Mouse (Mus musculus): Measurements from ENCODE around the gene Olfr721-ps1. TPM values are rescaled to one million over a fixed set of nuclear protein-coding genes. Genes with fewer than 3 reads are reported as not detected.

Olfr721-ps1 gene
- total RNA-seq (2021) = not detected
- long read RNA-seq, experiment 1 = 0 reads
- long read RNA-seq, experiment 2 = 0 reads

DNA sequence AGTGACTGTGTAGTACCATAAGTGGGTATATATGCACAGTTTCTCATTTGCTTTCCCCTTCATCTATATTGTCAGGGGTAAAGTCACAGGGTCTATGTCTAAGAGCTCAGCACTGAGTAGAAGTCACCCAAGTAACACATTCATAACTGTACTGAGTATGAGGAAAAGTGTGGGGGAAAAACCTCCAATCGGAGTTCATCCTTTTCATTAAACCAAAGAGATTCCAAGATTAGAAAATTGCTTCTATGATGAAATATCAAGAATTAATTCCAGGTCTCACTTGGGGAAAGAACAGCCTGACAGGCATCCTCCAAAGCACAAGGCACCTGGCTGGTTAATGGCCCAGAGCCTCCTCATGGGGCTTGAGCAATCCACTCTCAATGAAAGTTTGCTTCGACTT lies at the start of gene Olfr721-ps1:
TSS of gene Olfr721-ps1 (plus strand) at position 301 of the 400 bp plus-strand sequence.
- DNase-seq (ENCODE audit: low spot score in 2 of 2) = no peak

DNA sequence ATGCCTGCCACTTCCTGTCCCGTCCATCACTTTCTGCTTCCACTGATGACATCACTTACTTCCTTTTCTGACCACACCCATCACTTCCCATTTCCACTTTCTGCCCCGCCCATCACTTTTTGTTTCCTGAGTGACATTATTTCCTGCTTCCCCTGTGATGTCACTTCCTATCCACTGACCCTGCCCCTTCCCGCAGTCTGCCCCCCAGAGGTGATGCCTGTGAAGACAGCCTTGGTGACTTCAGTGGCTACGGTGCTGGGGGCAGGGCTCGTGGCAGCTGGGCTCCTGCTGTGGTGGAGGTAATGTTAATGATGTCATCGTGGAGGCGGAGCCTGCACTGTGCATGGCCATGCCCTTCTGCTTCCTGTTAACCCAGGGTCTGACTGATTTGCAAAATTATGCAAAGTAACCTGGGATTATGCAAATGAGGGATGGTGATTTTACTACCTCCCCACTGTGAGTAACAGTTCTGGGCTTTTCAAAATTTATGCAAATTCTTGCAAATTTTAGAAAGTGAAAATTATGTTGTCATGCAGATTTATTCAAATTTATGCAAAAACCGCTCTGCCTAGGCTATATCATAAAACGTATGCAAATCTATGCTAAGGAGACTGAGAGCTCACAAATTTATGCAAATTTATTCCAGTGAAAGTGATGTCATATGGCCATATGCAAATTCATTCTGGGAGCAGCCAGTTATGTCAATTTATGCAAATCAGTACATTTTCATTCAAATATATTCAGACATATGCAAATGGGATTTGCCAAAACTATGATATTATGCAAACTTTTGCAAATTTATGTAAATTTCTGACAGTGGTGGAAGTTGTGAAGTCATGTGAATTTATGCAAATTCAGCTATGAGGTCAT lies 49.1 kb upstream of the Olfr721-ps1 start:
- no peak for DNase-seq (ENCODE audit: low spot score in 2 of 2)

DNA sequence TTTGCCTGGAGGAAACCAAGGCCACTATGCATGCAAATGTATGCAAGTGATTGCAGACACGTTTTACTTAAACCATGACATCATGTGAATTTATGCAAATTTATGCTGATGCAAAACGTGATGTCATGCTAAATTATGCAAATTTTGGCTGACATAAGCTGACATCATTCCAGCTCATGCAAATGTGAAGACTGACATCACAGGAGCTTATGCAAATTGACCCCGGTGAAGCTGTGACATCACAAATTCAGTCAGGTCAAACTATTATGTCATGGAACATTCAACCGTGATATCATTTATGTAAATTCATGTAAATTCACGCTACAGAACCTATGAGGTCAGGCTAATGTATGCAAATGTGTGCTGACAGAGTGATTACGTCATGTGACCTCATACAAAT lies 48.5 kb upstream of the Olfr721-ps1 start:
- no peak for DNase-seq (ENCODE audit: low spot score in 2 of 2)

DNA sequence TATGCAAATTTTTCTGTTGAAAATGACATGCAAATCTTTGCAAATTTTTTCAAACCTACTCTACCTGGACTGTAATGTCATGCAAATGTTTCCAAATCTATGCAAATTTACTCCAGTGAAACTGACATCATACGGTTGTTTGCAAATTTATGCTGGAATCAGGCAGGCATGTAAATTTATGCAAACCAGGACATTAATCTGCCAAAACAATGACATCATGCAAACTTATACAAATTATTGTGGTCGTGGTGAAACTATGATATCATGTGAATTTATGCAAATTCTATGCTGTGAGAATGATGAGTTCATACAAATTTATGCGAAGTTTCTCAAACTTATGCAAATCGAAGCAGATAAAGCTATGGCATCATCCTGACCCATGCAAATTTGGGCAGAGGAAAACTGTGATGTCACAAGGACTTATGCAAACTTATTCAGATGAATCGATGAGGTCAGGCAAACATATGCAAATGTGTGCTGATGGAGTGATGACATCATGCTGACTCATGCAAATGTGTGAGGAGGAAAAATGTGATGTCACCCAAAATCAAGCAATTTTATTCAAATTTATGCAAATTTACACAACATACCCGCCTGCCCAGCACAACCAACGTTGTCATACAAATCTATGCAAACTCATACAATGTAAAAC lies 47.9 kb upstream of the Olfr721-ps1 start:
- DNase-seq (ENCODE audit: low spot score in 2 of 2) = no peak

DNA sequence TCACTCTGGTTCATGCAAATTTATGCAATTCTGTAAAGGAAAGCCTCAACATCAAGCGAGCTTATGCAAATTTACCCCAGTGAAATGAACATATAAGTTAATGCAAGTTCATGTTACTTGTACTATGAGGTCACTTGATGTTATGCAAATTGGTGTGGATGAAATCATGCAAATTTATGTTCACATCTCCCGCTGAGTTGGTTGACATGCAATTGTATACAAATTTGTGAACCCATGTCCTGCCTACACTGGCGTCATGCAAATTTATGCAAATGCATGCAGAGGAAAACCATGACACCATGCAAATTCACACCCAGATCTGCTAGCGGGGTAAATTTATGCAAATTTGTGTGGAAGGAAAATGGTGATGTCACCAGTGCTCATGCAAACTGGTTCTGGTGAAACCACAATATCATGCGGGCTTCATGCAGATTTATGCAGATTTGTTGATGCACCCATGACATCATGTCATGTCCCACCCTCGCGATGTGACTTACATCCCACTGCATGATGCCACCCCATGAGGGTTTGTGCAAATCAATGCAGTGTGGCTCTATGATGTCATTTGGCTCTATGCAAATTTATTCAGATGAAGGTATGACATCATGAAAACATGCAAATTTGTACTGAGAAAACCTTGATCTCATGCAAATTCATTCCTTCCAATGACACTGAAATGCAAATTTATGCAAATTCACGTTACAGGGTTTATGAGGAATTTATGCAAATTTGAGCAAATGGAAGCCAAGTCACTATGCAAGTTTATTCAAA lies 47.2 kb upstream of the Olfr721-ps1 start:
- no peak for DNase-seq (ENCODE audit: low spot score in 2 of 2)

DNA sequence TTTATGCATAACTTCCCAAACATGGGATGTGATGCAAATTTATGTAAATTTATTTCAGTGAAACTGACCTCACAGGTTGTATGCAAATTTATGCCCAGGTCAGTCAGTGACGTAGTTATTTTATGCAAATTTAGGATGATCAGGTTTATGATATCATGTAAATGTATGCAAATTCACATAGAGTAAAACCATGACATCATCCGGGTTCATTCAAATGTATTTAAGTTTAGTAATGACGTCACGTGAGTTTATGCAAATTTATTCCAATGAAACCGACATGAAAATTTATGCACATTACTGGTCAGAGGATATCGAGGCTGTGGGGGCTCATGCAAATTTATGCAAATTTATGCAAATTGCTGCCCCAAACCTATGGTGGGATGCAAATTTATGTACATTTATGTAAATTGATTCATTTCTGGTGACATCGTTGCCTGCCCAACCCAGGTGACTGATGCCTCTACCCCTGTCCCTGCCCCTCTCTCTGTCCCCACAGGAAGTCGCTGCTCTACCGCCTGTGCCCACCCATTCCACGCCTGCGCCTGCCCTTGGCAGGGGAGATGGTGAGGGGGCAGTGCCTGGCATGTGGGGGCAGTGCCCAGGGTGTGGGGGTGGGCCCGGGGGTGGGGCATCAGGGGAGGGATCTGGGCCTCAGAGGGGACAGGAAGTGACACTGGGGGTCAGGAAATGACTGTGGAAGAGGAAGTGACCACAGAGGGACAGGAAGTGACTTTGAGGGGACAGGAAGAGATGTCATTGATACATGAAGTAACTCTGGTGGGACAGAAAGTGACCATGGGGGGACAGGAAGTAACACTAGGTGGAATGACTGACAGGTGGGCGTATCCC lies 46.4 kb upstream of the Olfr721-ps1 start:
- no peak for DNase-seq (ENCODE audit: low spot score in 2 of 2)

DNA sequence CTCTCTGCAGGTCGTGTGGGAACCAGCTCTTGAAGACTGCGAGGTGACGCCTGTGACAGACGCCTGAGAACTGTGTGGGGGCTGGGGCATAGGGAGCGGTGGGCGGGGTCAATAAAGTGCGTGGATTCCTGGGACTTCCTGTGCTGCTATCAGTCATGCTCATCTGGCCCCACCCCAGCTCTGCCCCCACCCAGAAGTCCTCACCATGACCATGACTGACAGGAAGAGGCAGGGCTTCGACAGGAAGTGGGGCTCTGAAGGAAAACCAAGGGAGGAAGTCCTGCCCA lies 45.8 kb upstream of the Olfr721-ps1 start:
- DNase-seq (ENCODE audit: low spot score in 2 of 2) = no peak

DNA sequence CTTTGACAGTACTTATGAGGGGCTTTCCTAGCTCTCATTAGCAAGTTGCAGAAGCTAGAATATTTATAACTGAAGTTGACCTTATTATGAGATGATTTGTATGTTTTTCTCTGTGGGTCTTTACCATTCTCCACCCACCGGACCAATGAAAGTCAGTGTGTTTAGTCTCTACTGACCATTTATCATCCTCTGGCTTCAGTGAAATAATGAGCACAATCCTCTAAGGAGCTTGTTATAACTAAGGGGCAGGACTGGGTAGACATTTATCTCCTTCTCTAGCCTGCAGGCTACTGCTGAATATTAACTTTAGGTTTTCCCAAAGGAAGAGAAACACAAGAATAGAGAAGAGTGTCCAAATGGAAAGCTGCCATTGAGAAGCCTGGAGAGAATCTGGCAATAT lies 5.6 kb upstream of the Olfr721-ps1 start:
- DNase-seq (ENCODE audit: low spot score in 2 of 2) = no peak

DNA sequence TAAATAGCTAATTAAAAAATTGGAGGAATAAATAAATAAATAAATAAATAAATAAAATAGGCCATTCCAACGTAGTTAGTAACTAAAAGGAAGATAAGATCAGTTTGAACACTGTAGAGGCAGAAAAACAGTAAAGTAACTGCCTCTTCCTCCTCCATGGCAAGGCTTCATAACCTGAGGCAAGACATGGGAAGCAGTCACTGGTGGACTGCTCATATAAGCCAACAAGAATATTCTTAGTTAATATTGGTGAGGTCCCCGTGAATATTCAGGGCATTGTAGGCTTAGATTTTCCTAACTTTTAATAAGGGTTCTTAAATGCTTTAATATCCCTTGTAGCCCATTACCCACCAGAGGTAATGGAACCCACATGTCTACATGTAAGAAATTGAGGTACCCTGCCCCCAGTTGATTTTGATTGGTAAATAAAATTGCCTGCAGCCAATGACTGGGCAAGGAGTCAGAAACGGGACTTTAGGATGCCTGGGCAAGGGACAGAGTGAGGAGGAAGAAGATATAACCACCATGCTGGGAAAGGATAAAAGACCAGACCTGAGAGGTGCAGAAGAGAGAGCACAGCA lies 35.1 kb downstream of the Olfr721-ps1 start:
- DNase-seq (ENCODE audit: low spot score in 2 of 2) = no peak

Other genes starting within 250 kb of the Olfr721-ps1 start
- gene Olfr720, start 214.5 kb upstream of the Olfr721-ps1 start, total RNA-seq (2021) = not detected
- gene Olfr31, start 78.5 kb upstream of the Olfr721-ps1 start, total RNA-seq (2021) = not detected
- 1 to 10 TPM; 5.6 to 8.0 TPM for gene Il3ra, start 55.0 kb upstream of the Olfr721-ps1 start, total RNA-seq (2021)

All from adrenal gland, adult 18-20 months (tissue).